Mouse (Mus musculus) liver, adult (tissue): ENCODE results near the gene Pyy.

Source experiments
- GATA4 ChIP-seq: IDR thresholded peaks from 2 replicates; pipeline ENCODE4 v1.6.1; 2014; ENCODE audit warnings: mild to moderate bottlenecking, low read length; ENCODE audit not compliant: insufficient replicate concordance

Pyy gene

GRCm38 (mm10) chr11:102068969-102069368, 38.7 kb downstream of the Pyy start:
- no peak for TF ChIP-seq GATA4

GRCm38 (mm10) chr11:102063076-102063475, 44.6 kb downstream of the Pyy start:
- TF ChIP-seq GATA4: no peak

GRCm38 (mm10) chr11:102061941-102062473, 45.6 kb downstream of the Pyy start:
- no peak for TF ChIP-seq GATA4

- TF ChIP-seq GATA4: no peak
These were observed 46.2 kb downstream of the Pyy start for GRCm38 (mm10) chr11:102061236-102061940.
